ENCODE assay signal across 19 mouse cellular contexts in genomic region chr4:142485784-142486423, GRCm38 (mm10).
DNase-seq lines count a peak whose midpoint lies in the region; ATAC-seq lines count a peak whose summit lies in the region.
"Had no signal": no experiment of that assay in that cellular context is flagged by ENCODE, and none has a peak within 500 bp of the region (broad histone marks: within the 10 kb centered on the region; RNA-seq: fewer than 3 reads in every experiment).

No protein-coding gene starts in this region.

- DNase-seq in kidney, postnatal 10 days: no peak
- no peak for DNase-seq in neural tube, embryonic 10.5 days (ENCODE audit: extremely low spot score, low spot score)
- no peak for DNase-seq in layer of hippocampus, postnatal 10 days (ENCODE audit: low spot score in 2 of 2)
- DNase-seq: cerebellum, adult 9-10 months; gastrocnemius, postnatal 36 days; heart, postnatal 14 days; kidney, adult 2 months; liver, embryonic 13.5 days; thymus, postnatal 4 days had no signal

- no peak overlapping the region for H3K27ac ChIP-seq in kidney, embryonic 14.5 days (ENCODE audit: low read depth, low read length)
- 0 out of 2 replicates have a peak overlapping the region, but pooled peaks have one; percentile 23 for H3K27ac ChIP-seq in neural tube, embryonic 13.5 days (replicated peaks)
- H3K27ac ChIP-seq in hindbrain, embryonic 16.5 days (ENCODE audit: low read depth, low read length): no peak overlapping the region
- H3K27ac ChIP-seq in stomach, embryonic 16.5 days (ENCODE audit: low read length): peak overlapping the region; percentile 63; the same call in 1 of the 2 replicates
- H3K27ac ChIP-seq: limb, embryonic 12.5 days; liver, embryonic 13.5 days had no signal

- H3K4me2 ChIP-seq in kidney, embryonic 14.5 days (replicated peaks; ENCODE audit: low read depth, low read length): no peak overlapping the region
- no peak overlapping the region for H3K4me2 ChIP-seq in neural tube, embryonic 13.5 days
- H3K4me2 ChIP-seq in hindbrain, embryonic 16.5 days (ENCODE audit: low read length): no peak overlapping the region
- no peak overlapping the region for H3K4me2 ChIP-seq in stomach, embryonic 16.5 days (ENCODE audit: low read depth, low read length)
- H3K4me2 ChIP-seq: heart, embryonic 11.5 days; limb, embryonic 12.5 days; liver, embryonic 13.5 days had no signal

- 68% methylated on average over 4 of the region's 4 CpGs for WGBS in kidney, embryonic 14.5 days
- WGBS in neural tube, embryonic 13.5 days: 43% methylated on average over 4 of the region's 4 CpGs
- 58% methylated on average over 4 of the region's 4 CpGs for WGBS in hindbrain, embryonic 16.5 days
- 46% methylated on average over 4 of the region's 4 CpGs for WGBS in stomach, embryonic 16.5 days

- H3K9me3 ChIP-seq in kidney, embryonic 14.5 days (ENCODE audit: control insufficient read depth, low read length): no peaks in the 10 kb centered on the region
- no peaks in the 10 kb centered on the region for H3K9me3 ChIP-seq in neural tube, embryonic 13.5 days
- H3K9me3 ChIP-seq in hindbrain, embryonic 16.5 days (ENCODE audit: control insufficient read depth, low read length): no peaks in the 10 kb centered on the region
- no peaks in the 10 kb centered on the region for H3K9me3 ChIP-seq in stomach, embryonic 16.5 days (replicated peaks; ENCODE audit: control insufficient read depth, low read length)
- H3K9me3 ChIP-seq: limb, embryonic 12.5 days; liver, embryonic 13.5 days had no signal

- H3K4me1 ChIP-seq in kidney, embryonic 14.5 days (ENCODE audit: control insufficient read depth, insufficient read depth, low read length): no peaks in the 10 kb centered on the region
- peaks cover 11% of the 10 kb centered on the region for H3K4me1 ChIP-seq in neural tube, embryonic 13.5 days (replicated peaks)
- H3K4me1 ChIP-seq in hindbrain, embryonic 16.5 days (ENCODE audit: control insufficient read depth, insufficient read depth, low read depth, low read length): no peaks in the 10 kb centered on the region
- H3K4me1 ChIP-seq in stomach, embryonic 16.5 days (ENCODE audit: control insufficient read depth, insufficient read depth, low read length): no peaks in the 10 kb centered on the region; the same call in 1 of the 2 replicates
- H3K4me1 ChIP-seq: limb, embryonic 12.5 days; liver, embryonic 13.5 days; megakaryocyte, embryonic 14.5 days had no signal

- 0 out of 2 replicates have a peak, but pooled peaks have one; percentile 20 for ATAC-seq in kidney, embryonic 14.5 days (ENCODE audit: low FRiP score, low TSS enrichment)
- 0 out of 2 replicates have a peak, but pooled peaks have one; percentile 19 for ATAC-seq in neural tube, embryonic 13.5 days (ENCODE audit: low read depth)
- 0 out of 2 replicates have a peak, but pooled peaks have one; percentile 24 for ATAC-seq in hindbrain, embryonic 16.5 days
- ATAC-seq in stomach, embryonic 16.5 days (ENCODE audit: insufficient read depth, low FRiP score): peak; percentile 40; the same call in 1 of the 2 replicates
- ATAC-seq in activated CD4-positive, CD25-positive, alpha-beta regulatory T cell, adult 4 months: no peak
- ATAC-seq: Patski had no signal

- no peaks in the 10 kb centered on the region for H3K27me3 ChIP-seq in kidney, embryonic 14.5 days (ENCODE audit: control insufficient read depth, insufficient read depth, low read length)
- H3K27me3 ChIP-seq in neural tube, embryonic 13.5 days: no peaks in the 10 kb centered on the region
- no peaks in the 10 kb centered on the region for H3K27me3 ChIP-seq in hindbrain, embryonic 16.5 days (replicated peaks; ENCODE audit: control insufficient read depth, insufficient read depth, low read length)
- no peaks in the 10 kb centered on the region for H3K27me3 ChIP-seq in stomach, embryonic 16.5 days (ENCODE audit: control insufficient read depth, insufficient read depth, low read length)
- H3K27me3 ChIP-seq: limb, embryonic 12.5 days; liver, embryonic 13.5 days; megakaryocyte, embryonic 14.5 days; Patski had no signal

- no peak overlapping the region for H3K4me3 ChIP-seq in kidney, embryonic 14.5 days (ENCODE audit: low read length)
- H3K4me3 ChIP-seq in neural tube, embryonic 13.5 days: no peak overlapping the region
- H3K4me3 ChIP-seq in hindbrain, embryonic 16.5 days (ENCODE audit: low read length): no peak overlapping the region
- H3K4me3 ChIP-seq in stomach, embryonic 16.5 days (replicated peaks; ENCODE audit: low read length): no peak overlapping the region
- H3K4me3 ChIP-seq: limb, embryonic 12.5 days; liver, embryonic 13.5 days; megakaryocyte, embryonic 14.5 days; myocyte had no signal

- H3K36me3 ChIP-seq in kidney, embryonic 14.5 days (ENCODE audit: control insufficient read depth, insufficient read depth, low read length): no peaks in the 10 kb centered on the region
- H3K36me3 ChIP-seq in neural tube, embryonic 13.5 days: no peaks in the 10 kb centered on the region
- H3K36me3 ChIP-seq in hindbrain, embryonic 16.5 days (ENCODE audit: control insufficient read depth, insufficient read depth, low read length): no peaks in the 10 kb centered on the region
- H3K36me3 ChIP-seq in stomach, embryonic 16.5 days (ENCODE audit: control insufficient read depth, insufficient read depth, low read length): no peaks in the 10 kb centered on the region
- H3K36me3 ChIP-seq: limb, embryonic 12.5 days; liver, embryonic 13.5 days had no signal

- H3K9ac ChIP-seq in kidney, embryonic 14.5 days (ENCODE audit: low read depth, low read length): no peak overlapping the region
- 0 out of 2 replicates have a peak overlapping the region, but pooled peaks have one; percentile 17 for H3K9ac ChIP-seq in neural tube, embryonic 13.5 days
- H3K9ac ChIP-seq in hindbrain, embryonic 16.5 days (ENCODE audit: low read depth, low read length): no peak overlapping the region
- no peak overlapping the region for H3K9ac ChIP-seq in stomach, embryonic 16.5 days (ENCODE audit: low read length)
- H3K9ac ChIP-seq: limb, embryonic 12.5 days; liver, embryonic 13.5 days had no signal

Comparison
In these comparisons a context has a peak if more than half of its experiments do, and no peak if none do; other contexts are left out.
1. H3K27ac ChIP-seq: peak in neural tube, embryonic 13.5 days (single experiment) and stomach, embryonic 16.5 days (single experiment); none in kidney, embryonic 14.5 days (single experiment) and hindbrain, embryonic 16.5 days (single experiment).